Mouse (Mus musculus) thymus, adult 2 months (tissue): ENCODE results near the gene Ints7.

ENCODE experiments used
- CTCF ChIP-seq: fragments of 200-500 bp; IDR thresholded peaks from 2 replicates; pipeline ENCODE4 v1.5.1; 2012; ENCODE audit warnings: mild to moderate bottlenecking, control low read depth, low read length, moderate library complexity, borderline replicate concordance; ENCODE audit not compliant: control insufficient read depth, poor library complexity, insufficient read depth; ENCODE audit errors: extremely low read depth
- POLR2A ChIP-seq: fragments of 200-500 bp; IDR thresholded peaks from 2 replicates; pipeline ENCODE4 v1.6.1; 2012; ENCODE audit warnings: mild to moderate bottlenecking, low read length, control low read depth, moderate library complexity; ENCODE audit not compliant: control insufficient read depth, poor library complexity, insufficient read depth; ENCODE audit errors: extremely low read depth

GRCm38 (mm10) chr1:191550786-191551185, 24.6 kb upstream of the Ints7 start:
- TF ChIP-seq CTCF (no peak), POLR2A (no peak)
